Mouse (Mus musculus): ENCODE measurements around the gene Caln1. TPM values are rescaled to one million over a fixed set of nuclear protein-coding genes. Genes with fewer than 3 reads are reported as not detected.

Gene Caln1
- total RNA-seq (2012; rRNA removed) (not detected in 2 replicates), polyA plus RNA-seq (2012; ENCODE audit: insufficient read depth in 1 of 2, insufficient read length in 2 of 2, low read depth in 1 of 2, low replicate concordance in 2 of 2, missing spikeins in 1 of 2) (not detected)

GRCm38 (mm10) chr5:130369237-130369636, at the start of gene Caln1:
Gene Caln1 (plus strand): TSS chr5:130369455.
- Histone ChIP-seq H3K4me1 (ENCODE audit: control insufficient read depth in 1 of 2, insufficient read depth in 2 of 2, low read length in 2 of 2) (no peaks in the 10 kb centered on the region), H3K27ac (ENCODE audit: control insufficient read depth, low read depth, low read length) (no peak within 1 kb of the TSS), H3K27me3 (ENCODE audit: control insufficient read depth in 1 of 2, insufficient read depth in 2 of 2, low read length in 2 of 2) (no peaks in the 10 kb centered on the region), H3K36me3 (ENCODE audit: control insufficient read depth in 1 of 2, insufficient read depth in 2 of 2, low read length in 2 of 2) (no peaks in the 10 kb centered on the region), H3K9me3 (replicated peaks; ENCODE audit: insufficient read depth, low read length) (no peaks in the 10 kb centered on the region), H3K79me2 (ENCODE audit: control insufficient read depth, insufficient read depth, low read length, poor library complexity) (no peaks in the 10 kb centered on the region), H3K9ac (ENCODE audit: control insufficient read depth, low read depth, low read length, poor library complexity, severe bottlenecking) (no peak within 1 kb of the TSS), H3K4me3 (ENCODE audit: control insufficient read depth in 1 of 2, insufficient read depth in 1 of 2, low read depth in 2 of 2, low read length in 2 of 2) (no peak within 1 kb of the TSS)
- TF ChIP-seq CHD1 (IDR thresholded peaks at IDR 0.05; ENCODE audit: low read depth, low read length), result no peak
- no peak for TF ChIP-seq GABPA (IDR thresholded peaks at IDR 0.05; ENCODE audit: low read depth, low read length)
- TF ChIP-seq MYC (IDR thresholded peaks at IDR 0.05; ENCODE audit: low read depth, low read length), result no peak
- no peak for TF ChIP-seq TBP (IDR thresholded peaks at IDR 0.05; ENCODE audit: low read depth, low read length)
- no peak for TF ChIP-seq GATA1 (IDR thresholded peaks at IDR 0.05; ENCODE audit: low read depth, low read length)
- no peak for TF ChIP-seq USF2 (IDR thresholded peaks at IDR 0.05; ENCODE audit: borderline replicate concordance in 1 of 2, insufficient read depth in 1 of 2, low read depth in 1 of 2, low read length in 2 of 2)
- TF ChIP-seq MAX (IDR thresholded peaks at IDR 0.05; ENCODE audit: low read length), result no peak
- TF ChIP-seq MAFK (IDR thresholded peaks at IDR 0.05; ENCODE audit: borderline replicate concordance, low read depth, low read length), result no peak
- no peak for TF ChIP-seq NELFE (IDR thresholded peaks at IDR 0.05; ENCODE audit: low read depth, low read length)
- no peak for TF ChIP-seq ZKSCAN1 (IDR thresholded peaks at IDR 0.05; ENCODE audit: low read depth, low read length)
- TF ChIP-seq E2F4 (IDR thresholded peaks at IDR 0.05; ENCODE audit: borderline replicate concordance, low read depth, low read length), result no peak
- no peak for DNase-seq (ENCODE audit: low read depth, low spot score)

GRCm38 (mm10) chr5:130319783-130320182, 49.5 kb upstream of the Caln1 start:
- no peak for DNase-seq (ENCODE audit: low read depth, low spot score)
- H3K27ac ChIP-seq (ENCODE audit: control insufficient read depth, low read depth, low read length), result no peak overlapping the region
- H3K9me3 ChIP-seq (replicated peaks; ENCODE audit: insufficient read depth, low read length), result no peaks in the 10 kb centered on the region
- no peak for TF ChIP-seq MAFK (IDR thresholded peaks at IDR 0.05; ENCODE audit: borderline replicate concordance, low read depth, low read length)
- no peak for TF ChIP-seq ZC3H11A (IDR thresholded peaks at IDR 0.05; ENCODE audit: low read depth, low read length)
- no peak for TF ChIP-seq MXI1 (IDR thresholded peaks at IDR 0.05; ENCODE audit: low read depth, low read length)
- no peak for TF ChIP-seq ZKSCAN1 (IDR thresholded peaks at IDR 0.05; ENCODE audit: low read depth, low read length)
- TF ChIP-seq JUND (IDR thresholded peaks at IDR 0.05; ENCODE audit: low read depth, low read length), result no peak
- TF ChIP-seq MAZ (IDR thresholded peaks at IDR 0.05; ENCODE audit: low read depth, low read length), result no peak
- no peak for TF ChIP-seq HCFC1 (IDR thresholded peaks at IDR 0.05; ENCODE audit: low read depth, low read length)
- no peak for TF ChIP-seq ZMIZ1 (IDR thresholded peaks at IDR 0.05; ENCODE audit: low read depth, low read length)
- no peaks in the 10 kb centered on the region for H3K4me1 ChIP-seq (ENCODE audit: control insufficient read depth in 1 of 2, insufficient read depth in 2 of 2, low read length in 2 of 2)
- H3K4me3 ChIP-seq (ENCODE audit: control insufficient read depth in 1 of 2, insufficient read depth in 1 of 2, low read depth in 2 of 2, low read length in 2 of 2), result no peak overlapping the region
- H3K9ac ChIP-seq (ENCODE audit: control insufficient read depth, low read depth, low read length, poor library complexity, severe bottlenecking), result no peak overlapping the region
- H3K79me2 ChIP-seq (ENCODE audit: control insufficient read depth, insufficient read depth, low read length, poor library complexity), result no peaks in the 10 kb centered on the region
- H3K27me3 ChIP-seq (ENCODE audit: control insufficient read depth in 1 of 2, insufficient read depth in 2 of 2, low read length in 2 of 2), result no peaks in the 10 kb centered on the region
- H3K36me3 ChIP-seq (ENCODE audit: control insufficient read depth in 1 of 2, insufficient read depth in 2 of 2, low read length in 2 of 2), result peaks cover 0 to 5% of the 10 kb centered on the region in 2 experiments; a peak in 2 of 4 replicates
